Mouse (Mus musculus) neural tube, embryonic 11.5 days (tissue): Measurements from ENCODE around the gene Vmn1r1. TPM values are rescaled to one million over a fixed set of nuclear protein-coding genes. Genes with fewer than 3 reads are reported as not detected.
"Not testable (repeated sequence)": the region's sequence is repeated elsewhere in the genome, so short reads cannot be mapped to it uniquely, and the experiment has no call there.

Experiments used
- ATAC-seq: fragments of 200-750 bp; cut with Nextera tagmentation; 2 replicates; pipeline ENCODE4 v1.8.0; 2017; ENCODE audit warnings: moderate number of reproducible peaks, mild to moderate bottlenecking, moderate TSS enrichment, moderate library complexity; ENCODE audit not compliant: insufficient read depth, low FRiP score, low TSS enrichment
- DNase-seq: peaks from one replicate; pipeline ENCODE4 v3.0.0-alpha.2; 2015; ENCODE audit warnings: low spot score
- H3K27ac ChIP-seq: fragments of 300-500 bp; sonication (generic); 2 replicates; pipeline ENCODE4 v1.5.1; 2014; ENCODE audit warnings: low read depth, mild to moderate bottlenecking, low read length
- H3K27me3 ChIP-seq: fragments of 300-500 bp; sonication (generic); 2 replicates; pipeline ENCODE4 v1.6.1; 2014; ENCODE audit warnings: mild to moderate bottlenecking, low read length, mixed read lengths; ENCODE audit not compliant: control insufficient read depth, insufficient read depth
- H3K36me3 ChIP-seq: fragments of 300-500 bp; sonication (generic); 2 replicates; pipeline ENCODE4 v1.6.1; 2014; ENCODE audit warnings: mild to moderate bottlenecking, low read length, moderate library complexity, mixed read lengths; ENCODE audit not compliant: control insufficient read depth, insufficient read depth
- H3K4me1 ChIP-seq: fragments of 300-500 bp; sonication (generic); 2 replicates; pipeline ENCODE4 v1.6.1; 2014; ENCODE audit warnings: low read length, mixed read lengths; ENCODE audit not compliant: control insufficient read depth, insufficient read depth
- H3K4me2 ChIP-seq: fragments of 300-500 bp; sonication (generic); 2 replicates; pipeline ENCODE4 v1.6.1; 2014; ENCODE audit warnings: low read depth, mild to moderate bottlenecking, moderate library complexity
- H3K4me3 ChIP-seq: fragments of 300-500 bp; sonication (generic); 2 replicates; pipeline ENCODE4 v1.5.1; 2014; ENCODE audit warnings: low read depth, low read length
- H3K9ac ChIP-seq: fragments of 300-500 bp; sonication (generic); 2 replicates; pipeline ENCODE4 v1.6.1; 2014; ENCODE audit warnings: mild to moderate bottlenecking, low read length
- H3K9me3 ChIP-seq: fragments of 300-500 bp; sonication (generic); 2 replicates; pipeline ENCODE4 v1.6.1; 2016; ENCODE audit warnings: low read length; ENCODE audit not compliant: control insufficient read depth
- WGBS: fragments of 180-500 bp; shearing (Covaris S2); extraction: QIAGEN DNeasy Blood & Tissue Kit; methylation state at CpG from one replicate; pipeline ENCODE4 v1.1.7; 2014; 5-methylcytosine and 5-hydroxymethylcytosine counted together
- polyA plus RNA-seq: library from polyadenylated mRNA; unstranded; fragments of >200 nt; fragmentation: Nextera tagmentation; extraction: Ambion mirVana; gene quantifications from 2 replicates; pipeline ENCODE4 v1.2.1, GENCODE M21; 2014

Vmn1r1 gene
- not detected in 2 replicates for polyA plus RNA-seq

- no peaks in the 10 kb centered on the region for H3K36me3 ChIP-seq
- H3K27ac ChIP-seq, result no peak within 1 kb of the TSS
- no peak within 1 kb of the TSS for H3K4me3 ChIP-seq
- no peak for ATAC-seq
- no peaks in the 10 kb centered on the region for H3K9me3 ChIP-seq
- no peaks in the 10 kb centered on the region for H3K27me3 ChIP-seq
- no peak within 1 kb of the TSS for H3K4me2 ChIP-seq
- WGBS, result 89% methylated on average over 7 of the region's 7 CpGs
- H3K9ac ChIP-seq, result no peak within 1 kb of the TSS
- H3K4me1 ChIP-seq, result no peaks in the 10 kb centered on the region
- DNase-seq, result no peak
These were observed at the start of gene Vmn1r1 for GRCm38 (mm10) chr1:182164386-182164785. Gene Vmn1r1 (minus strand): TSS chr1:182164486.

- Histone ChIP-seq H3K4me1 (no peaks in the 10 kb centered on the region), H3K9ac (no peak overlapping the region), H3K4me3 (no peak overlapping the region), H3K27me3 (no peaks in the 10 kb centered on the region), H3K4me2 (no peak overlapping the region), H3K9me3 (no peaks in the 10 kb centered on the region), H3K36me3 (no peaks in the 10 kb centered on the region), H3K27ac (no peak overlapping the region)
- no peak for DNase-seq
- ATAC-seq, result no peak
- WGBS, result 94% methylated on average over 2 of the region's 2 CpGs
These were observed 46.0 kb upstream of the Vmn1r1 start for GRCm38 (mm10) chr1:182210322-182210721.

DNA sequence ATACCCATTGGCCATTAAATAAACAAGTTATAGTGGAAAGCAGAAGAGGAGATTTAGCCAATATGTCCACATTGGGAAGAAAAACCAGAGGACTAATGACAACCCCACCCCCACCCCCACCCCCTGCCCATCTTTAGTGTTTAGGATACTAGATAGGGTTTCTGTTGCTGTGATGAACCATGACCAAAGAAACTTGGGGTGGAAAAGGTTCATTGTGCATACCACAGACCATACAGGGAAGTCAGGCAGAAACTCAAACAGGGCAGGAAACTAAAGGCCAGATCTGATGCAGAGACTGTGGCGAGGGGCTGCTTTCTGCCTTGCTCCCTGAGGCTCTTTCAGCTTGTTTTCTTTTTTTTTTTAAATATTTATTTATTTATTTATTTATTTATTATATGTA lies 28.3 kb upstream of the Vmn1r1 start:
- Histone ChIP-seq H3K36me3 (no peaks in the 10 kb centered on the region), H3K9me3 (no peaks in the 10 kb centered on the region), H3K4me3 (no peak overlapping the region), H3K27me3 (no peaks in the 10 kb centered on the region), H3K9ac (no peak overlapping the region), H3K27ac (no peak overlapping the region), H3K4me1 (no peaks in the 10 kb centered on the region), H3K4me2 (no peak overlapping the region)
- WGBS, result 57% methylated on average over 1 of the region's 1 CpGs
- DNase-seq (no peak), ATAC-seq (no peak)

DNA sequence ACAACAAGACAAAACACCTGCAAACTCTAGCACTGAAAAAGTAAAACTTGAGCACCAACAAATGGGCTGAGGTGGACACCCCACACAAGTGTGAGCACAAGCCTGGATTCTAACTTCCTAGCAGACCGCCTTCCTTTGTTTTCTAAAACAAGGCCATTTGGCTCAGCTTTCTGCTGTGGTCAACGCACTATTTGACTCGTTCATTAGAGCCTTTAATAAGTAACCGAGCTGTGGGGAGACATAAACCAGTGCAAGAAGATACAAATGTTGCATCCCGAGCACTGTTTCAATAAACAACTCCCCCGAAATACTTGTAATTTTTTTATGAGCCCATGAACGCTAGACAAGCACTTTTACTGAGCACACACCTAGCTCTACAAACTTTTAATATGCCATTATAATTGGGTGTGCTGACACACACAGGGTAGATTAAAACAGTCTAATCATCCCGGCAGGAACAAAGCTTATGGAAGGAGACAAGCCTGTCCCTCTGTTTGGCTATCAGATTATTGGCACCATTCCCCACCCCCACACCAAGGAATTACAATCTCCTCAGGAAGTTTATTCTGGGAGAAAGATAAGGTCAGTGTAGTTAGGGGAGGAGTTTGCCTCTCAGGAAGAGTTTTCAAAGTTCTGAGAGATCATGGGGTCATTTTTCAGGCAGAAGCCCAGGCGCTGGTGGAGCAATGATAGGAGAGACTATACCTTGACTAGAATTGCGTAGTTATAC lies 27.7 kb upstream of the Vmn1r1 start:
- Histone ChIP-seq H3K9ac (no peak overlapping the region), H3K27ac (no peak overlapping the region), H3K36me3 (no peaks in the 10 kb centered on the region), H3K27me3 (no peaks in the 10 kb centered on the region), H3K9me3 (no peaks in the 10 kb centered on the region), H3K4me3 (no peak overlapping the region), H3K4me2 (no peak overlapping the region), H3K4me1 (no peaks in the 10 kb centered on the region)
- ATAC-seq (no peak), DNase-seq (no peak)
- WGBS, result 74% methylated on average over 10 of the region's 10 CpGs

DNA sequence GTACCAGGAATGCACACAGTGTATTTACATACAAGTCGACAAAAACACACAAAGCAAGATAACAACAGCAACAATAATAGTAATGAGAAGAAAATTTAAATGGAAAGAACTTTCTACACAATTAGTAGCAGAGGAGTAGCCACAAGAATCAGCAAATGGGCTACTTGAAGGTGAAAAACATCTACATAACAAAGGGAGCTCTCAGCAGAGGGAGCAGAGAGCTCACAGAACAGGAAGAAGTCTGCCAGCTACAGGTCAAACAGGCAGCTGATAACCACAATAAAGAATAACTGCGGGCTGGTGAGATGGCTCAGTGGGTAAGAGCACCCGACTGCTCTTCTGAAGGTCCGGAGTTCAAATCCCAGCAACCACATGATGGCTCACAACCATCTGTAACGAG lies 26.9 kb upstream of the Vmn1r1 start:
- Histone ChIP-seq H3K27ac (no peak overlapping the region), H3K4me1 (no peaks in the 10 kb centered on the region), H3K9me3 (no peaks in the 10 kb centered on the region), H3K4me2 (no peak overlapping the region), H3K4me3 (no peak overlapping the region), H3K36me3 (no peaks in the 10 kb centered on the region), H3K27me3 (no peaks in the 10 kb centered on the region), H3K9ac (no peak overlapping the region)
- no peak for ATAC-seq
- no peak for DNase-seq
- 63% methylated on average over 4 of the region's 5 CpGs for WGBS

DNA sequence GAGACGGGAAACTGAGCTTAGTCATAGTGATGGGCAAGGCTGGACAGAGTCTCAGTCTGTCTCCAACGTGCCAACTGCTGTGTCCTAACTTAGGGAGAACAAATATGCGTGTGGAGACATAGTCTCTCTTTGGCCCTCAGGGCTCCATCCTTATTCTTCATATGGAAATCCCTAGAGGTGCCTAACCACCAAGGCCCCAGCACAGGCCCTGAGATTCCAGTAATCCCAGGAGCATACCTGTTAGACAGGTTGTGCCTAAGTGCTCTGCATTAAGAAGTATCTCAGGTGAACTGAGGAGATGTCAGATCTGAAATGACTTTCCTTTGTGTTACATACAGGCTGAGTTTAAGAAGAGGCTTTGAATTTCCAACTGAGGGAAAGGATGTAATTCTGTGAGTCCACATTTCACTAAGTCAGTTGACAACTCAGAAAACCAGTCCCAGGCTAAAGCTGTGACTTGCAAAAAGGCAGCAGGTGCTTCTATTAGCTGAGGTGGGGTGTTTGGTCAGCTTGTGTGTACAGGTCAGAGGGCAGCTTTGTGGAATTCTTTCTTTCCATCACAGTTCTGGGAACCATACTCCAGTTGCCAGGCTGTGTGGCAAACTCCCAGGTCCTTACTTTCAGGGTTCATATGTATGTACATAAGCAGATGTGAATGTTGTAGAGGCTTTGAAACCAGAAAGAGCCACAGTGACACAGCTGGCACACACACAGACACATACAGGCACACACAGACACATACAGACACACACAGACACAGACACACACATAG lies 25.6 kb upstream of the Vmn1r1 start:
- Histone ChIP-seq H3K9ac (no peak overlapping the region), H3K4me1 (no peaks in the 10 kb centered on the region), H3K36me3 (no peaks in the 10 kb centered on the region), H3K4me3 (no peak overlapping the region), H3K27me3 (no peaks in the 10 kb centered on the region), H3K4me2 (no peak overlapping the region), H3K27ac (no peak overlapping the region), H3K9me3 (no peaks in the 10 kb centered on the region)
- 76% methylated on average over 3 of the region's 3 CpGs for WGBS
- DNase-seq (no peak), ATAC-seq (no peak)

DNA sequence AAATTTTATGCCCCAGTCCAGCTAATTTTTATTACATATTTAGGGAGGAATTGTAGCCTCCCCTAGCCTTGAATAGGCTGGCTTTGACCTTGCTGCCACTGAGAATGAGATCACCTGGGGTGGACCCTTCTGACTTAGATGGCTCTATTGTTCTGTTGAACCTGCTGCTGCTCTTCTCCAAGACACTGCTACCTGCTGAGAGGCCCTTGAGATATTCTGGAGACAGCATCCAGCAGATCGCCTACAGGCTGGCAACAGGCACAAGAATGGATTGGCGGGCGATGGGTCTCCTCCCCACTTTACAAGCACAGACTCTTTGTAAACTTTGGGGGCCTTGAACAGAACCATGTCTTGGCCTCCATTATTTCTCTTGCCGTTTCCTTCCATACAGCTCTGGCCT lies 18.2 kb upstream of the Vmn1r1 start:
- H3K36me3 ChIP-seq, H3K4me2 ChIP-seq, H3K9ac ChIP-seq, ATAC-seq, H3K4me3 ChIP-seq, H3K27ac ChIP-seq, H3K9me3 ChIP-seq, H3K4me1 ChIP-seq, H3K27me3 ChIP-seq, DNase-seq: not testable (repeated sequence)
- WGBS, result 73% methylated on average over 4 of the region's 4 CpGs

DNA sequence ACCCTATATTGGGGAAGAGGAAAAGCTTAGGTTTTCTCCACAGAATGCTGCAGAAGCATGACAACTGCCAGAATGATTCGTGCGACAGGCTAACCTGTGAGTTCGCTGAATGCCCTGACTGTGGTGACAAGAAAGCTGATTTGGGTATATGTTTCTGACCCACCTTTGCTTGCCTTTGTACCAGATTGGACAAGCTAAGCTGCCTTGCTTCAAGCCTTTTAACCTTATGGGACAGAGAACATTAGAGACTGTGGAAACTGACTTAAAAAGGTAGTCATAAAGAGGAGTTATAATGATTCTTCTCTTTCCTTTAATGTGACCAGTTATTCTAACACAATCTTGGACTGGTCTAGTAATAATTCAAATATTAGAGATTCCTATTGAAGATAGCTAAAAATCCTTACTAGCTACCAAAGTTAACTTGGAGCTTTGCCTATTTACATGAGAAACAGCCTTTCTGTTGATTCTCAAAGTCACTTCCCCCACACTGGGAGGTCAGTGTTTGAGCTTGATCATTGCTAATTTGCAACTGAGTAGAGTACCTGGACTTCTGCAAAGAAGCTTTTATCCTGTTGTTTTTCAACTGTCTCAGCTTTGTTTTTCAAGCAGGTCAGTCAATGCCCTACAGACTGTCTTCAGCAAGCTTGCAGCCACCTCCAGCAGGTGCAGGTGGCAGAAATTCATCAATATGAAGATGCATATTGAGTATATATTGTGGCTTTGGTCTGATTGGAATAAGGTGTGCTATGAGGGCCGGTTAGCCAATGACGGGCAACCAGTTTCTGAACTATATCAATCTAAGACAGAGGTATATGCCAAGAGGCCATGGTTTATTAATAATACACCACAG lies 17.4 kb upstream of the Vmn1r1 start:
- WGBS, result 72% methylated on average over 5 of the region's 5 CpGs
- no peak for ATAC-seq
- no peak overlapping the region for H3K4me3 ChIP-seq

More for the DNA sequence above, 17.4 kb upstream of the Vmn1r1 start:
- Histone ChIP-seq H3K9me3 (no peaks in the 10 kb centered on the region), H3K4me2 (no peak overlapping the region), H3K4me1 (no peaks in the 10 kb centered on the region), H3K9ac (no peak overlapping the region), H3K27ac (no peak overlapping the region), H3K27me3 (no peaks in the 10 kb centered on the region), H3K36me3 (no peaks in the 10 kb centered on the region)
- DNase-seq, result no peak
